Mouse (Mus musculus) testis, adult 10 weeks (tissue): ENCODE results near the gene Naa30. TPM values are rescaled to one million over a fixed set of nuclear protein-coding genes. Genes with fewer than 3 reads are reported as not detected.

ENCODE experiments used
- polyA plus RNA-seq: library from polyadenylated mRNA; stranded (reverse); fragments of 350-450 nt; fragmentation: Illumina TruSeq; extraction: RNeasy Lipid Tissue Mini Kit (QIAGEN cat#74804); gene quantifications from one replicate; pipeline ENCODE4 v1.2.3, GENCODE M21; 2014; ENCODE audit warnings: low read depth, low replicate concordance

The Naa30 gene
- 54.8 TPM for polyA plus RNA-seq

GRCm38 (mm10) chr14:49171867-49172581, at the start of gene Naa30:
Gene Naa30 (plus strand): TSS chr14:49172226.

Other genes with a start within 250 kb of the Naa30 start
- 18.1 TPM for gene Ap5m1, start 106.1 kb upstream of the Naa30 start, polyA plus RNA-seq
- 54.8 TPM for gene Exoc5, start 105.6 kb upstream of the Naa30 start, polyA plus RNA-seq
- 252 TPM for gene ccdc198, start 73.2 kb downstream of the Naa30 start, polyA plus RNA-seq